Mouse (Mus musculus) right cerebral cortex, postnatal 25 days (tissue): Measurements from ENCODE around the gene Rnd1.

Source experiments
- DNase-seq: peaks from one replicate; pipeline ENCODE4 v3.0.0; 2022

The Rnd1 gene

GRCm38 (mm10) chr15:98635291-98635841 lies 41.9 kb downstream of the Rnd1 start:
- DNase-seq = no peak

GRCm38 (mm10) chr15:98634541-98635081 lies 42.6 kb downstream of the Rnd1 start:
- DNase-seq = peak; percentile 88

DNA sequence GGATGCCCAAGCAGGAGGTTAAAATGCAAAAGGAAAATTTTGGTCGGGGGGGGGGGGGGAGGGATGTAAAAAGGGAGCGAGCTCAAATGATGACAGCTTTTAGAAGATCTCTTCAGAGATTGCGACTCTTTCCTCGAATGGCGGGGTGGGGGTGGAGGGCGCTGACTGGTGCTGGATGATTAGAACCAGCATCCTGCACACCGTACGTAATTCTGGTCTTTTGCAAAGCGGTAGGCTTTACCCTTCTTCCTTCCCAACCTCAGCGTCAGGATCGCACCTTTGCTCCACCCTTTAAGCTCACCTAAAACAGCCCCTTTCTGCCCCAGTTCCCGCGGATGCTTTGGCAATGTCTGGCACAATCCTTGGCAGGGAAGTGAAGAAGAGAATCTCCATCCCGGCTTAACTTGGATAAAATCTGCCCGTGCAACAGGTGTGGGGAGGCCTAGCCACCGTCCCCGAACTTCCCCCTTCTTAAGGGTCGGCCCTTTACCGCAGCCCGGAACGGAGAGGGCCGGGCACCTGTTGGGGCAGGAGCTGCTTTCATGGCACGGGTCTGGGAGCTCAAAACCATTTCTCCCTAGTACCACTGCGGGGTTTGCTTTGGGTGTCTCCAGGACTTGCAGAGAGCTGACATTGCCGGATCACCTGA lies 43.3 kb downstream of the Rnd1 start:
- DNase-seq = no peak

DNA sequence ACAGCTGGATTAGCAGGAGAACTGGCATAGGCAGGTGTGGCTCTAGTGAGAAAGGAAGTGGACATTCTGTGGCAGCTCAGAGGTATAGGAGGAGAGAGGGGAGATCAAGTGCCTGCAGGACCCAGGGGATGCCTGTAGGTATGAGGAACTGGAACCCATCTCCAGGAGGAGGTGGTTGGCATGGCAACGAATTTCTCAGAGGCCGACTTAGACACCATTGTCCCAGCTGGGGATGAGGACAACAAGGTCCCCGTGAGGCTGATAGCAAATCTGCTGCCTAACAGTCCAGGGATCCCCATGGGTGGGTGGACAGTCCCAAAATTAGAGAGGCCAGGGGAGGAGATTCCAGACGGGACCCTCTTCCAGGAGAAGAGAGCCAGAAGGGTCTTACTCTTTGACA lies 44.3 kb downstream of the Rnd1 start:
- DNase-seq = no peak

- peak; percentile 69 for DNase-seq
Observed at GRCm38 (mm10) chr15:98632107-98632744, 45.0 kb downstream of the Rnd1 start.

- DNase-seq = no peak
Observed at GRCm38 (mm10) chr15:98631493-98631892, 45.8 kb downstream of the Rnd1 start.

GRCm38 (mm10) chr15:98630540-98630939 lies 46.7 kb downstream of the Rnd1 start, which contains the start of gene Cacnb3:
Gene Cacnb3 (plus strand): TSS chr15:98630840.
- no peak for DNase-seq

DNA sequence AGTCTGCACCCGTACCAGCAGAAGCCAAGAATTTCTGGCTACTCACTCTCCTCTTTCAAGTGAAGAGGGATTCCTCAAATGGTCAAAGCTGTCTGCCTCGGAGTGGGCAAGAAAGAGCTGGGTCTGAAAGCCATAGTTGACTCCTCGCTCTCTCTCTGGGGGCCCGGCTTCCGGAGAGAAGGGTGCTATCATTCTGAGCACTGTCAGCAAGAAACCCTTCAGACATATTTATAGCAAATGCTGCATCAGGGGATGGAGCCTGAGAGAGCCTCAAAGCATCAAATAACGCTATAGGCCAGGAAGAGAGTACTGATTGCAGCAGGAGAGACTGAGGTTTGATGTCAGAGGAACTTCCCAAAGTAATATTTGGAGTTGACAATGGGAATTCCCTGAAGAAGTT lies 47.8 kb downstream of the Rnd1 start:
- no peak for DNase-seq

DNA sequence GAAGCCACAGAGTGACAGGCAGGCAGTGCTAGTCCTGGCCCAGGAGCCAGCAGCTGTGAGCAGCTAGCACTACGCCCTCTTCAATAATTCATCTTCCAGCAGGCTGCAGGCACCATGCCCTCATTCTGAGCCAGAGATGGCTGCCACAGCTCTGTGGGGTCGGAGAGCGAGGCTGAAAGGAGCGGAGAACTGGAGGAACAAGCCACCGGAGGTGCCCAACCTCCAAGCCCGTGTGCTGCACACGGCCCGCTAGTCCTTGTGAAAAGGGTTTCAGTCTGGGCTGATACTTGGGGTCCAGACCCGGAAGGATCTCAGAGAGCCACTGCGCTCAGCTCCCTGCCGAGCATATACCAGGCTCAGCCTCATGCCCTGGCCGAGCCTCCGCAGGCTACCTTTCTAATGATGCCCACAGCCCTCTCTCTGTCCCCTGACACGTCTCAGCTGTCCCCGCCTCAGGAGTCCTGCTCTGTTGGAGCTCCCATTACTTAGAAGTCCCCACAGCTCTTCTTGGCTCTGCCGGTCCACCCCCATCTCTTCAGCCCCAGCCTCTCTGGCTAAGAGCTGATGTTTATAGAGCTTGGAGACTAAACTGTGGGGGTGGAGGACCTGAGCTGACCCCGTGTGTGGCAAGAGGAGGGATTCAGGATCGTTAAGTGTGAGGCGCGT lies 48.5 kb downstream of the Rnd1 start:
- DNase-seq = no peak

- no peak for DNase-seq
Observed at GRCm38 (mm10) chr15:98626487-98627212, 50.6 kb downstream of the Rnd1 start.

DNA sequence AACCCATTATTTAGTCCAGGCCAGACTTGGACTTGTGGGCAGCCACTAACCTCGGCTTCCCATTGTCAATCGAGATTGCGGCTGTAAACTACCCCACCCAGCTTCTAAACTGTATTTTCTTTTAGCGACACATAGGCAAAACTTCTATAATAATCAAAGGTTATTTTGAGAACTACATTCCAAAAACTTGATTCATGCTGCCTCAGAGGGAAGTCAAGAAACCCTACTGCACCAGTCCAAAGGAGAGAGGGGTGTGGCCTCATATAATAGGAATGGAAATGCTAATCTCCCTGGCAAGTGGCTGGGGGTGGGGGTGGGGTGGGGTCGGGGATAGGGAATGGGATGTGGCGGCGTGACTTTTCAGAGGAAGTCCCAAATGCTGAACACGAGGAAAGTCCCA lies 51.2 kb downstream of the Rnd1 start:
- no peak for DNase-seq

GRCm38 (mm10) chr15:98623361-98623821 lies 53.9 kb downstream of the Rnd1 start:
- no peak for DNase-seq

- DNase-seq = no peak
Observed at GRCm38 (mm10) chr15:98622721-98623120, 54.5 kb downstream of the Rnd1 start.

- no peak for DNase-seq
Observed at GRCm38 (mm10) chr15:98622199-98622598, 55.1 kb downstream of the Rnd1 start.

DNA sequence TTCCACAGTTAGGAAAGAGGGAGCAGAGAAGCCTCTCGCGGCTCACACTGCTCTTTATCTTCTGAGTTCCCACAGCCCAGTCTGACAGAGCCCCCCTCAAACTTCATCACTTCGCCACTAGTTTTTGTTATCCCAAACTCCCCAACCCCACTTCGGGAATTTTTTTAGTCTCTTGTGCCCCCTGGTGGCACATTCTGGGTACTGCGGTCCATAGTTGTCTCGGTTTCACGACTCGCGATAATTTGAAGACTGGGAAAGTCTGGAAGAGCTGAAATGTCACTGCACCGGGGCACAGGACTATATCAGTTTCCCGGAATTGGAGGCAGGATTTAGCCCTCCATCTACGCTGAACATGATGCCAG lies 60.1 kb downstream of the Rnd1 start:
- peak; percentile 59 for DNase-seq

DNA sequence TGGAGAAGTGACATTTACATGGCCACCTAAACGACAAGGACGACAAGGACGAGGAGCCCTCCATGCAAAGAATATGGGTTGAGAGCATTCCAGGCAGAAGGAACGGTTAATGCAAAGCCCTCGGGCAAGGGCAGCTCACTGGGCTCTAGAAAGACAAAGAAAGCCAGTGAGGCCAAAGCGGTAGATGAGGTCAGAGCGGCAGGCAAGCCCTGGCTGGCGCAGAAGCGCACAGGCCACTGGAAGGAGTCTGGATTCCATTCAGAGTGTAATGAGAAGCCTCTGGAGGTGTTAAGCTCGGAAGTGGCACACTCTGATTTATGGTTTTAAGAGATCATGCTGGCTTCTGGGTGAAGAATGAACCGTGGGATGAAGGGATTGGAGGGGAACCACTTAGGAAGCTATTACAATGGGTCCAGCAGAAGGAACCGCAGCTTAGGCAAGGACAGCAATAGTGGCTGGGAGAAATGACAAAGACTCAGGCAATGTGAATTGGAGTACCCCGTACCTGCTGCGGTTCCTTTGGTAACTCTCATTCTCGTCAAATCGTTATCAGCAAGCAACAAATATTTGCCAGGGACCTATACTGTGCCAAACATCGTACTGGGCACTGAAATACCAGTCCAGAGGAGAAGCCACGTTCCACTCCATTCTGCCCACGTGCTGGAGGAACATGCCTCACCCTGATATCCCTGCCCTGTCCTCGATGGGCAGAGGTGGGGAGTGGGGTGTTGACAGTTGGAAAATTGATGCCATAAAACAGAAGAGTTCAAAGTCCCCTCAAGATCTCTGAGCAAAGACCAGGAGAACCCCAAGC lies 60.7 kb downstream of the Rnd1 start:
- DNase-seq = no peak

GRCm38 (mm10) chr15:98615751-98616150 lies 61.5 kb downstream of the Rnd1 start:
- DNase-seq = no peak

GRCm38 (mm10) chr15:98614971-98615370 lies 62.3 kb downstream of the Rnd1 start:
- no peak for DNase-seq

DNA sequence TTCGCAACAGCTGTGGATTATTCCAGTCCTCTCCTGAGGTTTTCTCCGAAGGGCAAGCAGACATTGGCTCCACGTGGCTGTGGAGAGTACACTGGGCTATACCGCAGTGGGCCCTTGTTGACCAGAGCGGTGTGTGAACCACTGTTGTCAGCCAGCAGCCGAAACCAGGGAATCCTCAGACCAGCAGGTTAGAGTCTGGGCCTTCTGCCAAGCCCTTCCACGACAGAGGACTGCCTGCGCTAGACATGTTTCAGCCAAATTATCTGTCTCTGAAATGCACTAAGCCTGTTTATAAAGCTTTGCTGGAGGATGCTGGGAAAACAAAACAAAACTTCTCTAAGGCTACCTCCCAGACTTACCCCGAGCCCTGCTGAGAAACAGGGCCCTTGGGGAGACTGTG lies 62.7 kb downstream of the Rnd1 start:
- no peak for DNase-seq
